Mouse (Mus musculus) ES-Bruce4 (cell line): Measurements from ENCODE around the gene Tnfsf10. TPM values are rescaled to one million over a fixed set of nuclear protein-coding genes. Genes with fewer than 3 reads are reported as not detected.

Source experiments
- H3K27ac ChIP-seq: 2 replicates; pipeline ENCODE4 v1.5.1; 2012; ENCODE audit warnings: low read length, inconsistent platforms; ENCODE audit not compliant: insufficient read depth
- H3K27me3 ChIP-seq: 2 replicates; pipeline ENCODE4 v1.6.1; 2012; ENCODE audit warnings: mild to moderate bottlenecking, low read length, inconsistent platforms; ENCODE audit not compliant: control insufficient read depth, poor library complexity, insufficient read depth, severe bottlenecking
- H3K36me3 ChIP-seq: 2 replicates; pipeline ENCODE4 v1.6.1; 2012; ENCODE audit warnings: inconsistent platforms, mild to moderate bottlenecking, low read length, moderate library complexity; ENCODE audit not compliant: control insufficient read depth, poor library complexity, insufficient read depth, severe bottlenecking
- H3K4me1 ChIP-seq: one replicate; pipeline ENCODE4 v1.8.1; 2011; ENCODE audit warnings: low read length; ENCODE audit not compliant: control insufficient read depth, insufficient read depth
- H3K4me3 ChIP-seq: 2 replicates; pipeline ENCODE4 v1.5.1; 2011; ENCODE audit warnings: low read depth, mild to moderate bottlenecking, low read length
- H3K9ac ChIP-seq: 2 replicates; pipeline ENCODE4 v1.6.1; 2012; ENCODE audit warnings: low read depth, mild to moderate bottlenecking, inconsistent platforms; ENCODE audit not compliant: poor library complexity, severe bottlenecking
- H3K9me3 ChIP-seq: replicated peaks from 2 replicates; pipeline ENCODE4 v1.6.1; 2012; ENCODE audit warnings: mild to moderate bottlenecking, low read length, inconsistent platforms; ENCODE audit not compliant: control insufficient read depth, poor library complexity, insufficient read depth, severe bottlenecking
- CTCF ChIP-seq: IDR thresholded peaks from one replicate; pipeline ENCODE4 v1.8.1; 2011; ENCODE audit warnings: low read depth, low read length
- EP300 ChIP-seq: IDR thresholded peaks from 2 replicates; pipeline ENCODE4 v1.6.1; 2011; ENCODE audit warnings: low read depth, low read length; ENCODE audit not compliant: insufficient read depth
- POLR2A ChIP-seq: IDR thresholded peaks from one replicate; pipeline ENCODE4 v1.8.1; 2011; ENCODE audit warnings: low read length; ENCODE audit not compliant: insufficient read depth
- polyA plus RNA-seq: library from polyadenylated mRNA; stranded (reverse); fragments of >200 nt; gene quantifications from 2 replicates; pipeline ENCODE4 v1.2.4, GENCODE M21; 2011; ENCODE audit warnings: low read depth; ENCODE audit not compliant: missing spikeins, insufficient read depth, insufficient read length

Gene Tnfsf10
- not detected in 2 replicates for polyA plus RNA-seq

DNA sequence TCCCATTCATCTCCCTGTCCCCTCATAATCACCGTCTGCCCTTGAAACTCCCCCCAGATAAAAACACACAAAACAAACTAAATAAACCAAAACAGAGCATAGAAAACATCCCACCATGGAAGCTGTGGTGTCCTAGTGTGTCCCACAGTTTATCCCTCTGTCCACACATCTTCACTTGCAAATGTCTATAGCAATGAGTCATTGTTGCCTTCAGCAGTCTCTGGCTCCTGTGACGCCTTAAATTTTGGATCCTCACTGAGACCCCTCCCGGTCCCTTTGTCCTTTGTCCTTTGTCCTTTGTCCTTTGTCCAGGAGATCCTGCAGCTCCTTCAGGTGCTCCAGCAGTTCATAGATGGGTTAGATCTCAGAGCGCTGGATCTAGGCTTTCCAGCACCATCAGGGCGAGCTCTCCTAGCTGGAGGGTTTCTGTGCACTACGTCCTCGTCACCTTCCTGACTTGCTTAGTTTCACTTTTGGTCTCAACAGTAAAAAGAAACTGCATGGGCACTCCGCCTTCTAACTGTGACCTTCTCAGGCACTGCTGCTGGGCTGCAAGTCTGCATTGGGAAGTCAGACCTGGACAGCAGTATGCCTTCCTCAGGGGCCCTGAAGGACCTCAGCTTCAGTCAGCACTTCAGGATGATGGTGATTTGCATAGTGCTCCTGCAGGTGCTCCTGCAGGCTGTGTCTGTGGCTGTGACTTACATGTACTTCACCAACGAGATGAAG lies at the start of gene Tnfsf10:
Gene Tnfsf10 (plus strand): TSS at position 470 of the 729 bp plus-strand sequence.
- Histone ChIP-seq H3K4me3 (no peak within 1 kb of the TSS), H3K9ac (no peak within 1 kb of the TSS), H3K4me1 (no peaks in the 10 kb centered on the region), H3K27me3 (no peaks in the 10 kb centered on the region), H3K9me3 (no peaks in the 10 kb centered on the region), H3K36me3 (no peaks in the 10 kb centered on the region), H3K27ac (no peak within 1 kb of the TSS)
- no peak for TF ChIP-seq EP300
- no peak for TF ChIP-seq CTCF
- TF ChIP-seq POLR2A: no peak

DNA sequence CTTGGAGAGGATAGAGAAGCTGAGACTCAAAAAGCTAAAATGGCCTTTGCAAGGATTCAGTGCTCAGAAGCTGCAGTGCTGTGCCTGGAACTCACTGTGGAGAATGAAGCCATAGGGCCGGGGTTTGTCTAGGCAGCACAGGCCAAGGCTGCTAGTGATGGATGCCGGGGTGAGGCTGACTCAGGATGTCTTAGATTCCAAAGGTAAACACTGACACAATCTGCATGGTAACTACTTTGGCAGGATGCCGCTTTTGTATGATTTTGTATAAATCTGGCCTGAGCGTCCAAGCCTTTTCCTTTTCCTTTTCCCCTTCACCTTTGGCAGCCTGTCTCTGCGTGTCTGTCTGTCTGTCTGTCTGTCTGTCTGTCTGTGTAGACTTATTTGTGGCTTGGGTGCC lies 49.5 kb upstream of the Tnfsf10 start:
- Histone ChIP-seq H3K36me3 (no peaks in the 10 kb centered on the region), H3K9me3 (no peaks in the 10 kb centered on the region), H3K27ac (no peak overlapping the region), H3K4me1 (no peaks in the 10 kb centered on the region), H3K9ac (no peak overlapping the region), H3K27me3 (no peaks in the 10 kb centered on the region), H3K4me3 (no peak overlapping the region)
- TF ChIP-seq CTCF (no peak), POLR2A (no peak), EP300 (no peak)

DNA sequence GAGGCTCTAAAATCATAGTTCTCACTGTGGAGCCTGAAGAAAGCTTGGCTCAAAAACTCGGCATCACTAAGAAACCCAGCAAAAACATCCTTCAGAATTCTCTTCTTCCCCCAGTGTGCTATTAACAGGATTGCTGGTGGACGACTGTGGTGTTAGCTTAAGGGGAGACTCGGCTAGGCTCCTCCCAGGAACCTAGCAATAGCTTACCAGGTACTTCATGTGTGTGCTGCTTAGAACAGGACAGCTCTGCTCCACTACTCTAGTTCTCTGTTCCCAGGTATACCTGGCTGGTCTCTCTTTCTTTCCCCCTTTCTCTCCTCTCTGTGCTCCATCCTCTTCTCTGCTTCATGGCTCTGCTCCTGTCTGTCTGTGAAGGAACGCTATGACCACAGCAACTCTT lies 48.9 kb upstream of the Tnfsf10 start:
- no peak overlapping the region for H3K27ac ChIP-seq
- no peaks in the 10 kb centered on the region for H3K36me3 ChIP-seq
- TF ChIP-seq POLR2A (no peak), EP300 (no peak), CTCF (no peak)
- H3K4me1 ChIP-seq: no peaks in the 10 kb centered on the region
- no peaks in the 10 kb centered on the region for H3K9me3 ChIP-seq
- no peak overlapping the region for H3K4me3 ChIP-seq
- no peak overlapping the region for H3K9ac ChIP-seq
- no peaks in the 10 kb centered on the region for H3K27me3 ChIP-seq

- H3K27me3 ChIP-seq: no peaks in the 10 kb centered on the region
- no peaks in the 10 kb centered on the region for H3K9me3 ChIP-seq
- no peak overlapping the region for H3K9ac ChIP-seq
- no peaks in the 10 kb centered on the region for H3K36me3 ChIP-seq
- no peaks in the 10 kb centered on the region for H3K4me1 ChIP-seq
- H3K27ac ChIP-seq: no peak overlapping the region
- TF ChIP-seq EP300 (no peak), POLR2A (no peak), CTCF (no peak)
- no peak overlapping the region for H3K4me3 ChIP-seq
Observed at GRCm38 (mm10) chr3:27269151-27269550, 47.7 kb upstream of the Tnfsf10 start.

DNA sequence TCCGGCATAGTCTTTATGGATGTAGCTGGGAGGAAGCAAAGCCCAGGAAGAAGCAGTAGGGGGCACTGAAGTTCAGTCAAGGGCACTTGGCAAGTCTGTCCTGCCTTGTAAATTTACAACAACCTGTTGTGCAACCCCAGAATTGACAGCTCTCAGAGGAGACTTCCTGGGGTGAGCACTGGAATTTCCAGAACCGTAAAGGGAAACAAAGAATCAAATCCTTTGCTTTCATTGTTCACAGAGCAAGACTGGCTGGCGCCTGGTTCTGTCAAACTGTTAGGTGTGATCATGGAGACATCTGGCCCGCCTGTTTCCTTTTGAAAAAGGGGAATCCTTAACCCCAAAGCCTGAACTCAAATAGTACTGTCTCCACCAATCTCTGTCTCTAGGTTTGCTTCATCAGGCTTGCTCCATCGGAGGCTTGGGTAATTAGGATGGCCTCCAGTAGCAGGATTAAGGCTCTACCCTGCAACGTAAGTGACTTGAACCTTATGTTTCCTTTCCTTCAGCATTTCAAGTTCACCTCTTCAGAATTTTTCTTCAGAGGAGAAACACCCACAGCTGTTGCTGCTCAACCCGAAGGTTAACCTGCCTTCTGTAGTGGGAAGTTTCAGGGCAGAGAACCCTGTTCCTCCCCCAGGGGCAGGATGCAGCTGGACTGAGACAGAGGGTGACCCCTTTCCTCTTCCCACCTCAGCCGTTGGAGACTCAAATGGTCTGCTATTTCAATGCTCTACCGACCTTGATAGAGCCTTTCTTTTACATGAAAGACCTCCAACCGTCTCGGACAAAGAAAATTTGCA lies 46.5 kb upstream of the Tnfsf10 start:
- no peaks in the 10 kb centered on the region for H3K4me1 ChIP-seq
- H3K27ac ChIP-seq: peak overlapping the region; percentile 64; the same call in 1 of the 2 replicates
- no peaks in the 10 kb centered on the region for H3K27me3 ChIP-seq
- H3K9ac ChIP-seq: no peak overlapping the region
- no peaks in the 10 kb centered on the region for H3K36me3 ChIP-seq
- no peak overlapping the region for H3K4me3 ChIP-seq
- H3K9me3 ChIP-seq: no peaks in the 10 kb centered on the region
- peak; percentile 35 for TF ChIP-seq CTCF
- TF ChIP-seq POLR2A: no peak
- TF ChIP-seq EP300: peak; percentile 52; the same call in 1 of the 2 replicates
